Mouse (Mus musculus) MEL (cell line): Measurements from ENCODE around the gene Pcnx2.

Experiments used
- CTCF ChIP-seq, 3 experiments: IDR thresholded peaks in 2 of 3; conservative IDR thresholded peaks in 1 of 3; 2 replicates each; pipeline ENCODE4 v1.5.1; 2011 to 2012; ENCODE audit warnings: low read length in 3 of 3, low read depth in 2 of 3, mild to moderate bottlenecking in 2 of 3, improper control_type of control experiment in 1 of 3, inconsistent platforms in 1 of 3, mixed read lengths in 1 of 3, moderate library complexity in 1 of 3; ENCODE audit not compliant: control insufficient read depth in 1 of 3, insufficient read depth in 1 of 3, poor library complexity in 1 of 3, severe bottlenecking in 1 of 3
- GABPA ChIP-seq: IDR thresholded peaks from 2 replicates; pipeline ENCODE4 v1.6.1; 2012; ENCODE audit warnings: low read depth, mild to moderate bottlenecking, inconsistent platforms, low read length, improper control_type of control experiment, moderate library complexity

GRCm38 (mm10) chr8:125726986-125727385 is 171.1 kb downstream of the Pcnx2 start:
- TF ChIP-seq CTCF (IDR thresholded peaks at IDR 0.05 in 2 of 3, conservative IDR thresholded peaks at IDR 0.05 in 1 of 3; ENCODE audit: control insufficient read depth in 1 of 3, insufficient read depth in 1 of 3, low read depth in 2 of 3, low read length in 3 of 3, poor library complexity in 1 of 3, severe bottlenecking in 1 of 3) (no peak), GABPA (no peak)
